Mouse (Mus musculus): ENCODE data around the gene Zbtb18. TPM values are rescaled to one million over a fixed set of nuclear protein-coding genes. Genes with fewer than 3 reads are reported as not detected.

The Zbtb18 gene
- total RNA-seq (2022): 100 to 1,000 TPM; 279 to 374 (median 318) TPM

- no peak for DNase-seq (ENCODE audit: low spot score in 2 of 2)
Measured at GRCm38 (mm10) chr1:177442196-177442808, at the start of gene Zbtb18. Zbtb18 (plus strand) TSS chr1:177442351.

GRCm38 (mm10) chr1:177397455-177397854, 44.7 kb upstream of the Zbtb18 start:
- DNase-seq (ENCODE audit: low spot score in 2 of 2): no peak

- DNase-seq (ENCODE audit: low spot score in 2 of 2): peak in 1 of 2 experiments; percentile 59
Measured at GRCm38 (mm10) chr1:177405170-177405569, 37.0 kb upstream of the Zbtb18 start.

- no peak for DNase-seq (ENCODE audit: low spot score in 2 of 2)
Measured at GRCm38 (mm10) chr1:177408690-177409089, 33.5 kb upstream of the Zbtb18 start.

GRCm38 (mm10) chr1:177410769-177411348, 31.3 kb upstream of the Zbtb18 start:
- DNase-seq (ENCODE audit: low spot score in 2 of 2): no peak

- no peak for DNase-seq (ENCODE audit: low spot score in 2 of 2)
Measured at GRCm38 (mm10) chr1:177411359-177412358, 30.5 kb upstream of the Zbtb18 start.

- no peak for DNase-seq (ENCODE audit: low spot score in 2 of 2)
Measured at GRCm38 (mm10) chr1:177419331-177419730, 22.8 kb upstream of the Zbtb18 start.

- no peak for DNase-seq (ENCODE audit: low spot score in 2 of 2)
Measured at GRCm38 (mm10) chr1:177420126-177420525, 22.0 kb upstream of the Zbtb18 start.

GRCm38 (mm10) chr1:177427862-177428261, 14.3 kb upstream of the Zbtb18 start:
- no peak for DNase-seq (ENCODE audit: low spot score in 2 of 2)

GRCm38 (mm10) chr1:177428338-177428737, 13.8 kb upstream of the Zbtb18 start:
- no peak for DNase-seq (ENCODE audit: low spot score in 2 of 2)

GRCm38 (mm10) chr1:177429067-177429466, 13.1 kb upstream of the Zbtb18 start:
- no peak for DNase-seq (ENCODE audit: low spot score in 2 of 2)

- no peak for DNase-seq (ENCODE audit: low spot score in 2 of 2)
Measured at GRCm38 (mm10) chr1:177440411-177440810, 1.7 kb upstream of the Zbtb18 start.

- DNase-seq (ENCODE audit: low spot score in 2 of 2): no peak
Measured at GRCm38 (mm10) chr1:177440981-177441491, 1.1 kb upstream of the Zbtb18 start.

- DNase-seq (ENCODE audit: low spot score in 2 of 2): peak; percentile 77 to 98
Measured at GRCm38 (mm10) chr1:177441492-177442195, 507 bp upstream of the Zbtb18 start.

GRCm38 (mm10) chr1:177442821-177443723, 921 bp downstream of the Zbtb18 start:
- DNase-seq (ENCODE audit: low spot score in 2 of 2): no peak

GRCm38 (mm10) chr1:177443724-177444482, 1.8 kb downstream of the Zbtb18 start:
- no peak for DNase-seq (ENCODE audit: low spot score in 2 of 2)

GRCm38 (mm10) chr1:177444483-177444810, 2.3 kb downstream of the Zbtb18 start:
- peak in 1 of 2 experiments; percentile 61 for DNase-seq (ENCODE audit: low spot score in 2 of 2)

GRCm38 (mm10) chr1:177444941-177445340, 2.8 kb downstream of the Zbtb18 start:
- no peak for DNase-seq (ENCODE audit: low spot score in 2 of 2)

GRCm38 (mm10) chr1:177445461-177446130, 3.4 kb downstream of the Zbtb18 start:
- DNase-seq (ENCODE audit: low spot score in 2 of 2): no peak
